Mouse (Mus musculus) induced T-regulatory cell, adult 2 months (primary cell): ENCODE data around the gene Lztr1.

ENCODE experiments used
- DNase-seq: peaks from one replicate; pipeline ENCODE4 v3.0.0-alpha.2; 2012; ENCODE audit warnings: low read depth

Lztr1 gene

DNA sequence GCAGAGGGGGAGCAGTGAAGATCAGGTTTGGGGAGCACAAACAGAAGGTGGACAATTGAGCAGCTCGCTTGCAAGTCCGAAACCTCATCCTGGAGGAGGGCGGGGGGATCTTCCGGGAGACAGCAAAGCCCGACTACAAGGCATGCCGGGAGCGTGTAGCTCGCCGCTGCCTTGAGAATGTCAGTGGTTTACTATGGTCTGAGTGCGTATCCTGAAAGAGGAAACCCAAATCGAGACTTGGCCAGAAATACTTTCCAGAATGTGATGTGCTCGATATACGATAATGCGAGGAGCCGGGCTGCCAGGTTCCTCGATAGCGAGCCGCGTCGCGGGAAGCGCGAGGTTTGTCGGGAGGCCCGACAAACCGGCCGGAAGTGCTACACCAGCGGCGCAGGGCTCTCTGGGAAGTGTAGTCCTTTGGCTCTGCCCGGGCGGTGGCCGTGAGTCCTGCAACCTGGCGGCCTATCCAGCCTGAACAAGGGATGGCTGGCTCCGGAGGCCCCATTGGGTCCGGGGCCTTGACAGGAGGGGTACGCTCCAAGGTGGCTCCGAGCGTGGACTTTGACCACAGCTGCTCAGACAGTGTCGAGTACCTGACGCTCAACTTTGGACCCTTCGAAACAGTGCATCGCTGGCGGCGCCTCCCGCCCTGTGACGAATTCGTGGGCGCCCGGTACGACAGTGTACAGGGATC is at the start of gene Lztr1:
Gene Lztr1 (plus strand): TSS at position 143 of the 694 bp plus-strand sequence.
- peak; percentile 93 for DNase-seq

DNA sequence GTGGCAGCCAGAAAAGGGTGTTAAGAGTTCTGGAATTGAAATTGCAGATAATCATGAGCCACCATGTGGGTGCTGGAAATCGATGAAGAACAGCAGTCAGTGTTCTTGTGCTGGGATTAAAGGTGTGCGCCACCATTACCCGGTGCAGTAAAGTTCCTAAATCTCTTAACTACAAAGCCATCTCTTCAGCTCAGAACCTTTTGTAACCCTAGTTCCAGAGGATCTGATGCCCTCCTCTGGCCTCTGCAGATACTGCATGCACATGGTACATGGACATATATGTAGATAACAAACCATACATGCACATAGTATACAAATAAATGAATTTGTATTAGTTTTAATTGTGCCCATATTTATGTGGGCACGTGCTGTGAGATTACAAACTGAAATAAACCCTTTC is 48.2 kb upstream of the Lztr1 start:
- peak; percentile 72 for DNase-seq

DNA sequence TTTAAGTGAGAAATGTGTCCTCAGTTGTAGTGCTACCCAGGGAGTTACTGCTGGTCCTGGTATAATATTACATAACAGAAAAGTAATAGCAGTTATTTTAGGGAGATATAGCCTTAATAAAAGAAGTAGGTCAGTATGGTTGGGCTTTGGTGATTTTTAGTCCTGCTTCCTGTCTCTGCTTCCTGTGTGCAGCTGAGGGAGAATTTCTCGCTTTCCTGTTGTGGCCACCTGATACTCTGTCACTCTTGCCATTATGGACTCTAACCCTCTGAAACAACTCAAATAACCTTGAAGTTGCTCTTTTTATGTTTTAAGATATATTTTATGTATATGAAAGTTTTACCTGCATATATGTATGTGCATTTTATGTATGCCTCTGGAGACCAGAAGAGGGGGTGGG is 46.9 kb upstream of the Lztr1 start:
- DNase-seq, result peak; percentile 31

DNA sequence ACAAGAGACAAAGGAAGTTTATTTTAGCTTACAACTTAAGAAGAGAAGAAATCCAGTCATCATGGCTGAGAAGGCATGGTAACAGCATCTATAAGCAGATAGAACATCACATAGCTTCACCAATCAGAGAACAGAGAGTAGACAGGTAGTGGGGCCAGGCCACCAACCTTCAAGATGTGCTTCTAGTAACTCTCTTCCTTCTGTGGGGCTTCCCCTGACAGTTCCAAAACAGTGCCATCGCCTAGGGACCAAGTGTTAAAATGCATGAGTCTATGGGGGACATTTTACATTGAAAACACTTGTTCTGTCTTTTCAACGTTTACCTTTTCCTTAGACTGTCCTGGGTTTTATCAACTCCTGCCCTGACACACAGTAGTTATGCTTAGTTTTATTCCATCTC is 45.3 kb upstream of the Lztr1 start:
- no peak for DNase-seq

DNA sequence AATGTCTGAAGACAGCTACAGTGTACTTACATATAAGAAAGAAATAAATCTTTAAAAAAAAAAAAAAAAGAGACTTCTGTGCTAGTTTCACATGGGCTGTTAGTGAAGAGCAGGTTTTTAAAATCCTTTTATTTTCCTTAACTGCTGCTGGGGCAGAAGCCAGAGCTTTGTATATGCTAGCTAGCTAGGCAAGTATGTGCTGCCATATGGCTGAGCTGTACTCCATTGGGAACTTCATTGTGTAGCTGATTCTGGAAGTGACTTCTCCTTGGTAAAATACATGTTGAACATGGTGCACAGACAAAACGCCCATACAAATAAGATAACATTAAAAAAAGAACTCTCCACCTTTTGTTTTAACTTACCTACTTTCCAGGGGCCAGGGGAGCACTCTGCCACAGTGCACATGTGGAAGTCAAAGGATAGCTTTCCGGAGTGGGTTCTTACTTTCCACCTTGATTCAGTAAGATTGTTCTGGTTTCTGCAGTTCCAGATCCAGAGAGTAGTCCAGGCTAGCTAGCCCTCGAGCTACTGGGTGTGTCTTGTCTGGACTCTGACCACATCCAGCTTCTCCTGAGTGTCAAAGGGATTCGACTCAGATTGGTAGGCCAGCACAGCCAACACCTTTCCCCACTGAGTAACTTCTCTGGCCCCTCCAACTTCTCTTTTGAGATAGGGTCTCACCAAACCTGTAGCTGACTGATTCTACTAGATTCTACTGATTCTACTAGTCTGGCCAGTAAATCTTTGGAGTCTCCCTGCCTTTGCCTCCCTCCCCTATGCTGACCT is 41.4 kb upstream of the Lztr1 start:
- DNase-seq, result no peak

DNA sequence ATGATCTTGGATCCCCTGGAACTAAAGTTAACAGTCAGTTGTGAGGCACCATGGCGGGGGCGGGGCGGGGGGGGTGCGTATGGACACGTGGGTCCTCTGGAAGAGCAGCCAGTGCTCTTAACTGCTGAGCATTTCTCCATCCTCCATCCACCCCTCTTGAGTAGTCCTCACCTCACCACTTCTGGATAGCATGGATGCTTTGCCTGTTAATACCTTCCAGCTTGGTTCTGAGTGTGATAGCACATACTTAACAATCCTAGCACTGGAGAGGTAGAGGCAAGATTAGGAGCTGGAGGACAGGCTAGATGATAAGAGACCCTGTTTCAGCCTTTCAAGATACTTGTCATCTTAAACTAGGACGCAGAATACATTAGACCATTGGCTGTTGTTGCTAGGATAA is 36.0 kb upstream of the Lztr1 start:
- DNase-seq, result no peak

DNA sequence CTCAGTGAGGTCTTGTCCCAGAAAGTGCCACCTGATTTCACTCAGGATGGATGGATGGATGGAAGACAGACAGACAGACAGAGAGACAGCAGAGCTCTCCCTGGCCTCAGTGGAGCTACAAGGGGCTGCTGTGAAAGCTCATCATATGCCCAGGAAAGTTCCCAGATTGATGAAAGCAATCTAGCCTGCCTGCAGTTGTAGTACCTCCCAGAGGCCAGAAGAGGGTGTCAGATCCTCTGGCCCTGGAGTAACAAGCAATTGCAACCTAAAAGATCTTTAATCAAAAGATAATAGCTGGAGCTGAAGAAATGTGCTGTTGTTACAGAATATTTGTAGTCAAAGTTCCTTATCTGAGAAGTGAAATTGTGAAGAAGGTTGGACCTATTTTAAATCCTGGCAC is 34.4 kb upstream of the Lztr1 start:
- DNase-seq, result peak; percentile 55

DNA sequence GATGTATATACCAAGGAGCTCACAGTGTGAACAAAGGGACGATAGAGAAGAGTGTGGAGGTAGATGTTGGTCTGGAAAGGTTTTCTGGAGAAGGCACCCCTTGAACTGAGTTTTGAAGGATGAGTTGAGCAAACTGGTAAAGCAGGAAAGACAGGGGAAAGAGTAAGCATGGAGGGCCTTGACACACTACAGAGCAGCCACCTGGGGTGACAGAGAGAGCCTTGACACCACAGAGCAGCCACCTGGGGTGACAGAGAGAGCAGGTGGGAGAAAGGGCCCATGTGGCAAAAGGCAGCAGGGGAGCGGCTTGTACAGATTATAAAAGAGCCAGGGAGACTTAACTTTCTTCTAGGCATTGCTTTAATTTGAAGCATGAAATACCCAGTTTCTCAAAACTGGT is 33.7 kb upstream of the Lztr1 start:
- no peak for DNase-seq

DNA sequence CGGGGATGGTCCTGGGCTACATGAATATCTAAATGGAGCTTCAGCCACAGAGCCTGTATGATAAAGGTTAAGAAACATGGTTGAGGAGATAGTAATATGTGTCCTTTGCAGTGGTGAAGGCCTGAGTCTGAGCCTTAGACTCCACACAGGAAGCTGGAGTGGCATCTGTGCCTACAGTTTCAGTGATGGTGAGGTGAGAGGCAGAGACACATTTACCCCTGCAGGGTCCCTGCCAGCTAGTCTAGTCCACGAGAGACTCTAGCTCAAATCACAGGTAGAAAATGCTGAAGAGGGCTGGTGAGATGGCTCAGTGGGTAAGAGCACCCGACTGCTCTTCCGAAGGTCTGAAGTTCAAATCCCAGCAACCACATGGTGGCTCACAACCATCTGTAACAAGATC is 33.2 kb upstream of the Lztr1 start:
- DNase-seq, result no peak

DNA sequence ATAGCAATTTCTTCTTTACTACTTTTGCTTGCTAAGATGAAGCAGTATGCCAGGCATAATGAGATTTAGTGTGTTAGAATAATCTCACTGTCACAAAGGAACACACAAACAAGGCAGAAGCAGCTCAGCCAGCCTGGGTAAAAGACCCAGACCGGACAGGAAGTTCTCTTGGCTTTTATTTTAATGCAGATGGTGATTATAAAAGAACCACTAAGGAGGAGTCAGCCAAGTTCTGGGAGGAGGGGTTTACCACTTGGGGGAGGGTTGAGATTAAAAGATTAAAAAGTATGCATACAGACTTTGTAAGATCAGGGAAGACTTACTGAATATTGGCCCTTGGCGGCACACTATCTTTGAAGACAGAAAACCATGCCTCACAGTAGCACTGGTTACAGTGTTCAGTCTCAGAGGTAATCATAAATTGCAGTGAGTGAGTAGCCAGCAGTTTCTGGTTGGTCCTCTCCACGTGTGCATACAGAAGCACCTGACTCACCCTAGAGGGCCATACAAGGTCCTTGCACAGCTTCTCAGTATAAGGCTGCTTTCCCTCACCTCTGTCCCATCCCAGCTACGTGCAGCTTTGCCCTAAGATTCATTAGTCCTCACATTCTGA is 30.1 kb upstream of the Lztr1 start:
- DNase-seq, result no peak

DNA sequence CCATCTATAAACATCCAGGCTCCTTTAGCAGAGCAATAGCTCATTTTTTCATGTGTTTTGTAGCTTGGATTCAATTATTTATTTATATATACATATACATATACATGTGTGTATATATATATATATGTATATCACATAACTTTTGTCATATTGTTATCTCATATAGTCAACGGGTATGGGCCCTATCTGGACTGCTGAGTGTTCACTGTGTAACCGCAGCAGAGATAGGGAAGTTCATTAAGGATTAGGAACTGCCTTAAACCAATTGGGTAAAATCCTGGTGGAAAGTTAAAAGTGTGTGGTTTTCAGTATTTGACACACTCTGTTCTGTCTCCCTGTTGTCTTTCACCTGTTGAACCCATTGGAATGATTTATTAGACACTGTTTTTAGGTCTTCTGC is 27.0 kb upstream of the Lztr1 start:
- DNase-seq, result no peak

DNA sequence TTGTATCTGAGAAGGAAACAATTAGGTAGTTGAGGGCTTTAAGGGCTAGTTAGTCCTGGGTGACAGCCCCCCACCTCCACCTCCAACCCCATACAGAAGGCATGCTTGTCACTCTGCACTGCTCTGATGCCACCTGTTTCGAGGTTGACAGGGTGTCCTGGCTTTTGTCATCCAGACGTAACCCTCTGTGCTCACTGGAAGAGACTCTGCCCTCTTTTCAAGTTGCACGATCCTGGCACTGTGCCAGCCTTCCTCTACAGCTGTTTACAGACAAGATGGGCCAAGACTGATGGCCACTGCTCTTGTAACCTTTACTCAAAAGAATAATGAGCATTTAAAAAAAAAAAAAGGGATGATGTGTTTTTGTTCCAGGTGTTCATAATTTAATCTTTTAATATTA is 22.0 kb upstream of the Lztr1 start:
- no peak for DNase-seq

DNA sequence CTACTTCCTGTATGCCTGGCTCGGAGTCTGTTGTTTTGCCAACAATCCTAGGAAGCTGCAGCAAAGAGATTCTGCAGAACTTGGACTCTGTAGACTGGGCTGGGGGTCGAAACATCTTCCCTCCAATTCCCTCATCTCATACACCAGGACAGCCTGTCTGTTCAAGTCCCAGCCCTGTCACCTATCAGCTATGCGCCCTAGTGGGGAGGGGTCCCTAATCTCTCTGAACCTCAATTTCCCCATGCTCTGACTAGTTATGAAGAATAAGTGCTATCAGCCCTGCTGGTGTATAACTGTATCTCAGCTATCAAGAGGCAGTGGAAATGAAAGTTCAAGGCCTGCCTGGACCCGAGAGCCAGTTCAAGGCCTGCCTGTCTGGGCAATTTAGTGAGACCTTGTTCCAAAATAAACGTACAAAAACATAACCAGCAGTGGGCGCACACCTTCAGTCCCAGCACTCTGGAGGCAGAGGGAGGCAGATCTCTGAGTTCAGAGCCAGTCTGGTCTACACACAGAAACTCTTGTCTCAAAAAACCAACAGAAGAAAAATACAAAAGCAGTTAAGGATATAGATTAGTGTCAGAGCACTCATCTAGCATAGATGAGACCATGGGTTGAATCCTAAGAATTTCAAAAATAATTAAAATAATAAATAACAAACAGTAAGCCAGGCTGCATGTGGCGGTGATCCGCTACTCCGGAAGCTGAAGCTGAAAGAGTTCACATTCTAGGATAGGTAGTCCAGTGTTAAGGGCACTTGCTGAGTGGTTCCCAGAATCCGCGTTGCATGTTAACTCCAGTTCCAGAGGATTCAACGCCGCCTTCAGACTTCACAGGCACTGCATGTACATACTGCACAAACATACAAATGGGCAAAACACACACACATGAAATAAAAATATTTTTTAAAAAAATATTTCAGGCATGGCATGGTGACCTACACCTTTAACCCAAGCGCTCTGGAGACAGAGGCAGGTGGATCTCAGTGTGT is 19.7 kb upstream of the Lztr1 start:
- peak; percentile 45 for DNase-seq

DNA sequence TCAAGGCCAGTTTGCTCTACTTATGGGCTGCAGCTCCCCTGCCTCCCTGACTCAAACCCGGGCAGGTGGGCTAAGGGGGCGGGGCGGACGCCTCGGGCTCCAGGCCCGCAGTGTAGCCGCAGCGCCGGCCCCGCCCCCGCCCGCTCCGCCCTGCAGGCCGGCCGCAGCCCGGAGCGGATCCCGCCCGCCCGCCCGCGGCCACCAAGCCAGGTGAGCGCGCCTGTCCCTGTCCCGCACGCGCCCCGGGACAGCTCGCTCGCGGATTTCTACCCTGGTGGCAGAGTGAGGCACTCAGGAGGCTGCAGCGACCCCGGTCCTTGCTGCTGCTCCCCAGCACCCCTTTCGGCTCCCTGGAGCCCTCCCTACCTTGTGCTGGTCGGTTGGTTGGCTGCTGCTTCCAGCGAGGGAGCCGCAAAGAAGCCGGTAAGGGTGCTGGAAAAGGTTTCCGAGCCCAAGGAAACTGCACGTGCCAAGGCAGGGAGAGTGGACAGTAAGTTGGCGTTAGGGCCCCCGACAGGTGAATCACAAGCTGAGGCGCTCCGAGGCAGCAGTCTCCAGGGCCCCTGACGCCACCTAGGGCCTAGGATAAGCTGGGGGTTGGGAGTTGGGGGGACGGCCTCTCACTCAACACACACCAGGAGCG is 18.9 kb upstream of the Lztr1 start, which contains the start of gene Aifm3:
Gene Aifm3 (plus strand): TSS at position 143 of the 643 bp plus-strand sequence.
- DNase-seq, result peak; percentile 30

DNA sequence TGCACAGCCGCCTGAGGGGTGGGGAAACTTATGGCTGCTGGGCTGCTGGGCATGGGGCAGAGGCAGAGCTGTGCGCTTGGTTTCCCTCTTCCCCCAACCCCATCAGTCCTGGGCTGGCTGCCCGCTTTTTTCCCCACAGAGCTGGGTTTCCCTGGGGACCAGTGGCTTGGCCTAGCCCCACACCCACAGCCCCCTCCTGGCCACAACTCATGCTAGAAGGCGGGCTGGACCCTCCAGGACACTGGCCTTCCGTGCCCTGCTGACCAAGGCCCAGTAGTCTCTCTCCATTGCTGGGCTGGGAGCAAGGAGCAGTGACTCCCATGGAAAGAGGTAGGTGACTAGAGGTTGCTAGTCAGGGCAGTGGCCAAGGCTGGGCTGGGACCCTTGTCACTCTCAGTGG is 17.3 kb upstream of the Lztr1 start:
- no peak for DNase-seq

DNA sequence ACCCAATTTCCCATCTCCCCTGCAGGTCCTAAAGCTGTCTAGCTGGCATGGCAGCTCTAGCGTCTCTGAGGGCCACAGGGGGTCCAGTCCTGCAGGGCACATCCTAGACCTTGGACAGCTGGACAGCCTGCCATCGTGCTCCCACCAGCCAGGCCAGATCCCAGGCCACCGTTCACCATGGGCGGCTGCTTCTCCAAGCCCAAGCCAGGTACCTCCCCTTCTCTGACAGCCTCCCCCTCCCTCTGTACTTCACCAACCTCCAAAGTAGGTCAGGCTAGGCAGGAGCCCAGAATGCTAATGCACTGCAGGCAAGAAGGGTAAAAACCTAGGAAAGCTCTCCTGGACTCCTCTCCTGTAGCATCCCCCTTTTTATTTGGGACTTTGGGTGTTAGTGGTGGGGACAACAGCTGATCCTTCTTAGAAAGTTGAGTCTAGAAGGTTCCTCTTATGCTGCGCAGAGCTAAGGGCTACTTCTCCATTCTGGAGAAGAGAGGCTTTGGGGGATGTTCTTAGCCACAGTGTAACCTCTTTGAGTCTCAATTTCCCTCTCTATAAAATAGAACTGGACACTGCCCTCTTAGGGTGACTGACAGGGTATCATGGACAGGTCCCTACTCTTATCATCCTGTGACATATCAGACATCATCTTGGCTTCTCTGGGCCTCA is 16.5 kb upstream of the Lztr1 start:
- DNase-seq, result no peak

DNA sequence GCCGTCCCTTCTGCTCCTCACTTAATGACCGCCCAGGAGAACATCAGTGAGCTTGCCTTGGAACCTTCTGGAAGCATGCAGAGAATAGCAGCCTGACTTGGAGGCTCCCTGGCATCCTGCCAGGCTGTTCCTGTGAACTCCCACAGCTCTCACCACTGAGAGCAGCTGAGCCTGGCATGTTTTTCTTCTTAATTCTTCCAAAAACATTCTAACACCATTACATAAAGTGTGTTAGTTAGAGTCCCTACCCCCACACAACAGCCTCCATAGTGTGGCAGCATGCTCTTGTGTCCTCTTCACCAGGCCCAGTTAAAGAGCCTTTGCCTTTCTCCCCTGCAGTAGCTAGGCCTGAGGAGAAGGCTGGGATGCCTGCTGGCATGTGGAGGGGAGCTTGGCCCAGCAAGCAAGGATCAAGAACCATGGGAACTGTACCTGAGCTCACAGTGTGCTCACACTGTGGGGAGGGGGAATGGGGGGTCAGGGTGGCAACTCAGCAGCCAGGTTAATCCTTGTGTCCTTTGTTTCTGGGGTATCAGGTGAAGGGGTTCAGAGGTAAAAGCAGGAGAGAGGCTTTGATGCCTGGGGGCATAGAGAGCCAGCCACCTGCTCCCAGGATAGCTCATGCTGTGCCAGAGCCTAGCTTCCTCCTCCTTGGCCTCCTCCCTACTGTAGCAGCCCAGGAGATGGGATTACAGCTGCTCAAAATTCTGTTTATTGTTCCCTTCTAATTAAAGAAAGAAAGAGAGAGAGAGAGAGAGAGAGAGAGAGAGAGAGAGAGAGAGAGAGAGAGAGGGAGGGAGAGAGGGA is 11.8 kb upstream of the Lztr1 start:
- no peak for DNase-seq

DNA sequence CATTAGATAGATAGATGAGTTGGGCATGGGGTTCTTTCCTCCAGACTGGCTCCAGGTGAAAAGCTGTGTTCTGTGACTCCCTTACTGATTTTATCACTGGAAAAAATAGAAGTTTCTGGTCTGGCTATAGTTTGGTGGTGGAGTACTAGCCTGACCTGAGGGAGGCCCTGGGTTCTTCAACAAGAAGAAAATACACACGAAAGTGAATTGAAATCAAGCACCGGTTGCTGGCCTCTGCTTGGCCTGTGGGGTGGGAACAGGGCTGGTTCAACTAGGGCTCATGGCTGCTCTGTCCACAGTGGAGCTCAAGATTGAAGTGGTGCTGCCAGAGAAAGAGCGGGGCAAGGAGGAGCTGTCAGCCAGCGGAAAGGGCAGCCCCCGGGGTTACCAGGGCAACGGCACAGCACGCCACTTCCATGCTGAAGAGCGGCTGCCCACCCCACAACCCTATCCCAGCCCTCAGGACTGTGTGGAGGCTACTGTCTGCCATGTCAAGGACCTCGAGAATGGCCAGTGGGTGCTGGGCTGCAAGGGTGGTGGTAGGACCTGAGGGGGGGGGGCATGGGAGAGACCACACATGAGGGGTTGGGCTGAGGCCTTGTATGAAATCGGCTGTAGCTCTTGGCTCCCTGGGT is 9.1 kb upstream of the Lztr1 start:
- DNase-seq, result no peak

DNA sequence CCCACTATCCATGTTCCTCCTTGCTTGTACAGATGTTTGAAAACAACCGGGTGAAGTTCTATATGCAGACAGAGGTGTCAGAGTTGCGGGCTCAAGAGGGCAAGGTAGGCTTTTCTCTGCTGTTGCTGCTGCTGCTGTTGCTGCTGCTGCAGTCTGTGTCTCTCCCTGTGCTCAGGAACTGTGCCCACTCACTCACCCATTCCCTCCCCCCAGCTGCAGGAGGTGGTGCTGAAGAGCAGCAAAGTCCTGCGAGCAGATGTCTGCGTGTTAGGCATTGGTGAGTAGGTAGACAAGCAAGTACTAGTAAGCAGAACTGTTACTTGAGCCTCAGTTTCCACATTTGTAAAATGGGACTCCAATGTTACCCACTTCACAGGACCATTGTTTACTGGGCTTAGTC is 5.8 kb upstream of the Lztr1 start:
- DNase-seq, result no peak
